Mouse (Mus musculus) heart, adult 2 months (tissue): ENCODE measurements around the gene Ap4e1. TPM values are rescaled to one million over a fixed set of nuclear protein-coding genes. Genes with fewer than 3 reads are reported as not detected.

Experiments used
- DNase-seq, 2 experiments: peaks; one replicate each; pipeline ENCODE4 v3.0.0; 2021
- H3K27ac ChIP-seq: fragments of 200-600 bp; 2 replicates; pipeline ENCODE4 v1.8.1; 2022
- H3K27me3 ChIP-seq: fragments of 200-500 bp; 2 replicates; pipeline ENCODE4 v1.6.1; 2012; ENCODE audit warnings: mild to moderate bottlenecking, low read length, inconsistent platforms, mixed read lengths; ENCODE audit not compliant: control insufficient read depth, insufficient read depth
- H3K36me3 ChIP-seq: fragments of 200-500 bp; 2 replicates; pipeline ENCODE4 v1.6.1; 2012; ENCODE audit warnings: low read length, inconsistent platforms; ENCODE audit not compliant: control insufficient read depth, insufficient read depth
- H3K4me1 ChIP-seq: fragments of 200-500 bp; 2 replicates; pipeline ENCODE4 v1.6.1; 2011; ENCODE audit warnings: low read length; ENCODE audit not compliant: control insufficient read depth, insufficient read depth
- H3K4me3 ChIP-seq: fragments of 200-600 bp; 2 replicates; pipeline ENCODE4 v1.8.1; 2022
- H3K79me2 ChIP-seq: fragments of 200-500 bp; replicated peaks from 2 replicates; pipeline ENCODE4 v1.6.1; 2012; ENCODE audit warnings: mild to moderate bottlenecking, inconsistent platforms, low read length, moderate library complexity, mixed read lengths; ENCODE audit not compliant: control insufficient read depth, insufficient read depth
- H3K9ac ChIP-seq: fragments of 200-500 bp; 2 replicates; pipeline ENCODE4 v1.6.1; 2012; ENCODE audit warnings: low read depth, mild to moderate bottlenecking, control low read depth, inconsistent platforms, low read length, mixed read lengths
- CTCF ChIP-seq: fragments of 200-600 bp; IDR thresholded peaks from 2 replicates; pipeline ENCODE4 v1.8.1; 2022; ENCODE audit warnings: antibody characterized with exemption, mild to moderate bottlenecking, moderate library complexity
- EP300 ChIP-seq: fragments of 200-500 bp; IDR thresholded peaks from 2 replicates; pipeline ENCODE4 v1.6.1; 2011; ENCODE audit warnings: low read depth, low read length, control low read depth; ENCODE audit not compliant: insufficient read depth
- POLR2A ChIP-seq: fragments of 200-500 bp; IDR thresholded peaks from 2 replicates; pipeline ENCODE4 v1.6.1; 2011; ENCODE audit warnings: mild to moderate bottlenecking, low read depth, low read length, control low read depth; ENCODE audit not compliant: insufficient read depth
- WGBS: fragments of 180-500 bp; shearing (Covaris S2); methylation state at CpG from one replicate; pipeline ENCODE4 v1.1.7; 2018; 5-methylcytosine and 5-hydroxymethylcytosine counted together
- intact Hi-C: fragments of 180-260 bp; cut with DNase I; formaldehyde crosslinking; loops from one replicate; pipeline ENCODE4 v1.15.1; 2025
- long read RNA-seq: library from polyadenylated mRNA; stranded (forward); transcript quantifications from one replicate; pipeline ENCODE4 v2.0.0, GENCODE M21; 2021
- polyA plus RNA-seq: library from polyadenylated mRNA; depleted of rRNA; stranded (reverse); fragments of >200 nt; gene quantifications from 2 replicates; pipeline ENCODE4 v1.2.3, GENCODE M21; 2012; rRNA removed
- total RNA-seq, 2 experiments: library from RNA; stranded (reverse); gene quantifications; 2 replicates each; pipeline ENCODE4 v1.2.3; 2021

The Ap4e1 gene
- total RNA-seq (1 to 10 TPM; 5.6 to 6.2 TPM), polyA plus RNA-seq (1.9 and 3.6 TPM in 2 replicates)
- long read RNA-seq: 0 reads

DNA sequence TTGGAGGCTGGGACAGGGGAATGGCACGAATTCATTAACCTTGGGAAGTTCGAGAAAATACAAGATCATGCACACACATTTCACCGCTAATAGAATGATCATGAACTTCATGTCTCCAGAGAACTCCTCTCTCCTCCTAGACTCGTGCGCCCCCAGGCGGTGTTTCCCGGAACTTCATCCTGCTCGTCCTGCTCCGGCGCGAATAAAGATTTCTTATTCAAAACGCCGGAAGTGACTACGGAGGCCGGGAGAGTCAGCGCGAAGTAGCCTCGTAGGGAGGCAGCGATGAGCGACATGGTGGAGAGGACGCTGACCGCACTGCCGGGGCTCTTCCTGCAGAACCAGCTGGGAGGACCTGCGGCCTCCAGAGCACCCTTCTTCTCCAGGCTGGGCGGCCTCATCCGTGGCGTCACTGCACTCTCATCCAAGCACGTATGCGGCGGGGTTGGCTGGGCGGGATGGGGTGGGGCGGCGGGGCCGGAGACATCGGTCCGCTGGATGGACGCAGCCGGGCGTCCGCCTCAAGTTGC is at the start of gene Ap4e1:
TSS of gene Ap4e1 (plus strand) at position 249 of the 530 bp plus-strand sequence.
- TF ChIP-seq EP300 (peak; percentile 90), CTCF (peak; percentile 99), POLR2A (peak; percentile 92)
- no peaks in the 10 kb centered on the region; the same call in none of the 2 replicates for H3K4me1 ChIP-seq
- WGBS: under 1% methylated on average over 40 of the region's 40 CpGs
- H3K4me3 ChIP-seq: peak within 1 kb of the TSS; percentile 81
- intact Hi-C loops: loop anchor here (2.0 to 5.0 kb wide), 3 partner anchors 76 to 411 kb away; partner anchors contain the start of genes 1810024B03Rik, Snrnp200 and Sppl2a
- H3K9ac ChIP-seq: peak within 1 kb of the TSS; percentile 98
- H3K79me2 ChIP-seq: peaks cover 2% of the 10 kb centered on the region; the same call in 1 of the 2 replicates
- no peaks in the 10 kb centered on the region for H3K27me3 ChIP-seq
- peak; percentile 92 to 98 for DNase-seq
- H3K36me3 ChIP-seq: no peaks in the 10 kb centered on the region
- peak within 1 kb of the TSS; percentile 83 for H3K27ac ChIP-seq

- H3K27ac ChIP-seq: no peak overlapping the region
- H3K9ac ChIP-seq: no peak overlapping the region
- intact Hi-C loops: no loop called here
- no peaks in the 10 kb centered on the region for H3K36me3 ChIP-seq
- no peaks in the 10 kb centered on the region for H3K4me1 ChIP-seq
- no peak for TF ChIP-seq CTCF
- H3K79me2 ChIP-seq: no peaks in the 10 kb centered on the region
- 67% methylated on average over 2 of the region's 2 CpGs for WGBS
- no peaks in the 10 kb centered on the region for H3K27me3 ChIP-seq
- no peak for DNase-seq
- no peak overlapping the region for H3K4me3 ChIP-seq
These were observed 46.8 kb upstream of the Ap4e1 start for GRCm38 (mm10) chr2:126961696-126962095.

DNA sequence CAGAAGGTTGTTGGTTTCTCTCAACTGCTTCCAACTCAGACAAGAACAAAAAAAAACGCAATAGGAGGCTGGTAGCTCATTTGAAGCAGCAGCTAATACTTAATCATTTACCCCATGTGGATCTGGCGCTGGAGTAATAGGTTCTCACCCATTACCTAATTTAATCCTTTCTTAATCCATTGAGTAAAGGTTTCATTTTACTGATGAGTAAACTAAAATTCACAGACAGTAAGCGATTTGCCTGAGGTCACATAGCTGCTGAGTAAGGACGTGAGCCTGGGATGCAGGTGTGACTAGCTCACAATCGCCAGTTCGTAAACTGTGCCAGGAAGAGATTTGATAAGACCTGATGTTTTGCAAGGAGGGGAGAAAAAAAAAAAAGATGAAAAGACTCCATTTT is 31.1 kb upstream of the Ap4e1 start:
- H3K36me3 ChIP-seq: no peaks in the 10 kb centered on the region
- 68% methylated on average over 6 of the region's 6 CpGs for WGBS

GRCm38 (mm10) chr2:126983221-126983620 is 25.3 kb upstream of the Ap4e1 start:
- no peak for DNase-seq
- no peaks in the 10 kb centered on the region for H3K4me1 ChIP-seq
- no peak overlapping the region for H3K9ac ChIP-seq
- H3K27ac ChIP-seq: no peak overlapping the region
- no peak for TF ChIP-seq CTCF
- no peak for TF ChIP-seq EP300
- TF ChIP-seq POLR2A: no peak
- H3K4me3 ChIP-seq: no peak overlapping the region
- no peaks in the 10 kb centered on the region for H3K27me3 ChIP-seq
- intact Hi-C loops: no loop called here
- no peaks in the 10 kb centered on the region for H3K79me2 ChIP-seq
- 45% methylated on average over 4 of the region's 4 CpGs for WGBS
- H3K36me3 ChIP-seq: no peaks in the 10 kb centered on the region

More for the DNA sequence above, 31.1 kb upstream of the Ap4e1 start:
- no peak for DNase-seq
- Histone ChIP-seq H3K4me1 (no peaks in the 10 kb centered on the region), H3K27me3 (no peaks in the 10 kb centered on the region), H3K27ac (no peak overlapping the region), H3K4me3 (no peak overlapping the region), H3K9ac (no peak overlapping the region), H3K79me2 (no peaks in the 10 kb centered on the region)
- TF ChIP-seq CTCF (no peak), POLR2A (no peak), EP300 (no peak)
- intact Hi-C loops: no loop called here

GRCm38 (mm10) chr2:126989919-126990318 is 18.6 kb upstream of the Ap4e1 start:
- H3K27ac ChIP-seq: no peak overlapping the region
- TF ChIP-seq CTCF (no peak), POLR2A (no peak), EP300 (no peak)
- no peak for DNase-seq
- no peak overlapping the region for H3K9ac ChIP-seq
- no peak overlapping the region for H3K4me3 ChIP-seq
- intact Hi-C loops: no loop called here
- no peaks in the 10 kb centered on the region for H3K4me1 ChIP-seq
- 78% methylated on average over 6 of the region's 6 CpGs for WGBS
- no peaks in the 10 kb centered on the region for H3K79me2 ChIP-seq
- no peaks in the 10 kb centered on the region for H3K27me3 ChIP-seq
- H3K36me3 ChIP-seq: no peaks in the 10 kb centered on the region

- TF ChIP-seq EP300 (no peak), CTCF (no peak)
- Histone ChIP-seq H3K4me1 (peaks cover 1% of the 10 kb centered on the region; the same call in 1 of the 2 replicates), H3K4me3 (no peak overlapping the region), H3K9ac (no peak overlapping the region), H3K27me3 (no peaks in the 10 kb centered on the region), H3K27ac (no peak overlapping the region), H3K79me2 (no peaks in the 10 kb centered on the region), H3K36me3 (no peaks in the 10 kb centered on the region)
- intact Hi-C loops: no loop called here
- WGBS: 57% methylated on average over 12 of the region's 12 CpGs
- no peak for DNase-seq
These were observed 15.8 kb upstream of the Ap4e1 start for GRCm38 (mm10) chr2:126992742-126993141.
